Comparison of ENCODE assay signal across 13 mouse cellular contexts in the genomic region with DNA sequence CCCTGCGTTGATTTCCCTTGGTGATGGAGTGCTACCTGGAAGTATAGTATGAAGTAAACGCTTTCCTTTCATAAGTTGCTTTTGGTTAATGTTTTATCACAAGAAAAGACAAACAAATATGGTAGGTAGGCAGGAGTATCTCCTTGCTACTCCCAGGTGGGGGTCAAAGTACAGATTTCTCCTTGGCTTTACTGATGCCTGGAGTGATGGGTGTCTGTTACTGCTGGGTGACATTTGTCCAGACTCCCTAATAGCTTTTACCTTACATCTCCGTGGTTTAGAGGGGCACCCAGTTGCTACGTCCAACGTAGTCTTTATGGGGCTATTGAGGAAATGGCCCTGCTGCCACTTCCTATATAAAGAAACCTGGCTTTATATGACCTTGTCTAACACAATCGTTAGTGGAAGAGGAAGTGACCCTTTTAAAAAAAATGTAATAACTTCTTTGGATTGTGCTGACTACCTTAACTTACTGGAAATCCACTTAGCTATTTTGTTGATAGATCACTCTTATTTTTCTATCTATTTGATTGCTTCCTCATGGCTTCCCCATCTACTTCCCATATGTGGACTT. TPM values are rescaled to one million over a fixed set of nuclear protein-coding genes. Genes with fewer than 3 reads are reported as not detected.
DNase-seq lines count a peak whose midpoint lies in the region; ATAC-seq and TF ChIP-seq lines count a peak whose summit lies in the region.
"Had no signal": no experiment of that assay in that cellular context is flagged by ENCODE, and none has a peak within 500 bp of the region (broad histone marks: within the 10 kb centered on the region; RNA-seq: fewer than 3 reads in every experiment).

No protein-coding gene starts in this region.

- DNase-seq in kidney, postnatal 14 days = no peak
- peak in 1 of 2 experiments; percentile 23 for DNase-seq in spleen, adult 2 months (ENCODE audit: low read depth in 1 of 2, low spot score in 2 of 2)
- no peak for DNase-seq in spleen, postnatal 14 days (ENCODE audit: low spot score in 2 of 2)
- peak; percentile 53 for DNase-seq in yolk sac, embryonic 10.5 days (ENCODE audit: low spot score)
- DNase-seq in urinary bladder, postnatal 14 days (ENCODE audit: low spot score) = no peak
- no peak for DNase-seq in thymus, adult 2 months
- DNase-seq: cerebellum, adult 2 months; gastrocnemius, postnatal 25 days; midbrain, embryonic 14.5 days; right cerebral cortex, postnatal 14 days had no signal

- no peak overlapping the region for H3K9ac ChIP-seq in kidney, embryonic 15.5 days
- no peak overlapping the region for H3K9ac ChIP-seq in liver, embryonic 16.5 days (ENCODE audit: low read depth, low read length)
- H3K9ac ChIP-seq: heart, embryonic 15.5 days had no signal

- ATAC-seq in kidney, embryonic 15.5 days (replicated peaks; ENCODE audit: low FRiP score) = no peak
- 0 out of 2 replicates have a peak, but pooled peaks have one; percentile 19 for ATAC-seq in liver, embryonic 16.5 days (ENCODE audit: low read depth)

- TF ChIP-seq POLR2A in spleen, adult 2 months (IDR thresholded peaks at IDR 0.05; ENCODE audit: low read depth, low read length) = no peak
- no peak for TF ChIP-seq POLR2A in thymus, adult 2 months (IDR thresholded peaks at IDR 0.05; ENCODE audit: control insufficient read depth, extremely low read depth, insufficient read depth, low read length, poor library complexity)

- no peak for TF ChIP-seq CTCF in spleen, adult 2 months (IDR thresholded peaks at IDR 0.05; ENCODE audit: extremely low read depth, insufficient read depth, insufficient read length, insufficient replicate concordance)
- no peak for TF ChIP-seq CTCF in thymus, adult 2 months (IDR thresholded peaks at IDR 0.05; ENCODE audit: borderline replicate concordance, control insufficient read depth, extremely low read depth, insufficient read depth, low read length, poor library complexity)

- peaks cover 35% of the 10 kb centered on the region for H3K4me1 ChIP-seq in kidney, embryonic 15.5 days
- H3K4me1 ChIP-seq in spleen, adult 2 months (ENCODE audit: control insufficient read depth, insufficient read depth, insufficient read length) = peaks cover 15% of the 10 kb centered on the region; the same call in 1 of the 2 replicates
- peaks cover 3% of the 10 kb centered on the region for H3K4me1 ChIP-seq in liver, embryonic 16.5 days (ENCODE audit: control insufficient read depth, low read depth, low read length)
- H3K4me1 ChIP-seq in thymus, adult 2 months (replicated peaks; ENCODE audit: control insufficient read depth, insufficient read depth, low read length) = peaks cover 2% of the 10 kb centered on the region; the same call in 1 of the 2 replicates

- no peak overlapping the region for H3K4me3 ChIP-seq in kidney, embryonic 15.5 days (replicated peaks)
- no peak overlapping the region for H3K4me3 ChIP-seq in spleen, adult 2 months (ENCODE audit: extremely low read depth, insufficient read depth, insufficient read length)
- H3K4me3 ChIP-seq in liver, embryonic 16.5 days (ENCODE audit: low read depth, low read length) = no peak overlapping the region
- H3K4me3 ChIP-seq in thymus, adult 2 months (ENCODE audit: control insufficient read depth, insufficient read depth, low read length) = no peak overlapping the region
- H3K4me3 ChIP-seq: heart, embryonic 15.5 days had no signal

- 54% methylated on average over 6 of the region's 6 CpGs for WGBS in kidney, embryonic 15.5 days
- WGBS in spleen, adult 2 months = 38% methylated on average over 6 of the region's 6 CpGs
- 36% methylated on average over 6 of the region's 6 CpGs for WGBS in liver, embryonic 16.5 days (ENCODE audit: insufficient replicate concordance)
- 53% methylated on average over 6 of the region's 6 CpGs for WGBS in thymus, adult 2 months

- H3K36me3 ChIP-seq in kidney, embryonic 15.5 days = no peaks in the 10 kb centered on the region
- H3K36me3 ChIP-seq in spleen, adult 2 months (ENCODE audit: control insufficient read depth, insufficient read depth, low read length) = no peaks in the 10 kb centered on the region
- no peaks in the 10 kb centered on the region for H3K36me3 ChIP-seq in liver, embryonic 16.5 days (ENCODE audit: control insufficient read depth, insufficient read depth)
- H3K36me3 ChIP-seq in thymus, adult 2 months (ENCODE audit: control insufficient read depth, insufficient read depth, low read length) = no peaks in the 10 kb centered on the region
- H3K36me3 ChIP-seq: heart, embryonic 15.5 days had no signal

- H3K27ac ChIP-seq in kidney, embryonic 15.5 days = peak overlapping the region; percentile 70; the same call in 1 of the 2 replicates
- peak overlapping the region; percentile 78 for H3K27ac ChIP-seq in spleen, adult 2 months (ENCODE audit: insufficient read depth, low read length)
- peak overlapping the region; percentile 41 for H3K27ac ChIP-seq in liver, embryonic 16.5 days (ENCODE audit: low read length)
- no peak overlapping the region for H3K27ac ChIP-seq in thymus, adult 2 months (ENCODE audit: control insufficient read depth, insufficient read depth, low read length)
- H3K27ac ChIP-seq: heart, embryonic 15.5 days had no signal

- no peaks in the 10 kb centered on the region for H3K27me3 ChIP-seq in kidney, embryonic 15.5 days
- H3K27me3 ChIP-seq in spleen, adult 2 months (ENCODE audit: control insufficient read depth, insufficient read depth, low read length) = no peaks in the 10 kb centered on the region
- H3K27me3 ChIP-seq in liver, embryonic 16.5 days (ENCODE audit: control insufficient read depth, insufficient read depth, low read depth, low read length) = no peaks in the 10 kb centered on the region
- no peaks in the 10 kb centered on the region for H3K27me3 ChIP-seq in thymus, adult 2 months (ENCODE audit: control insufficient read depth, insufficient read depth, low read length)
- H3K27me3 ChIP-seq: heart, embryonic 15.5 days had no signal

- no peaks in the 10 kb centered on the region for H3K9me3 ChIP-seq in kidney, embryonic 15.5 days (replicated peaks)
- no peaks in the 10 kb centered on the region for H3K9me3 ChIP-seq in liver, embryonic 16.5 days (replicated peaks; ENCODE audit: control insufficient read depth, low read length)
- H3K9me3 ChIP-seq: heart, embryonic 15.5 days had no signal

- H3K4me2 ChIP-seq in kidney, embryonic 15.5 days = no peak overlapping the region
- H3K4me2 ChIP-seq in liver, embryonic 16.5 days (ENCODE audit: low read depth, low read length) = peak overlapping the region; percentile 2; the same call in 1 of the 2 replicates
- H3K4me2 ChIP-seq: heart, embryonic 15.5 days had no signal

RNA-seq across cellular contexts. Expression of gene Map2k6, which starts 27.7 kb away (rescaled TPM):
- polyA plus RNA-seq in kidney, embryonic 15.5 days (2015; fragmentation: Nextera tagmentation; extraction: Ambion mirVana) = 21.9 and 22.9 TPM in 2 replicates
- polyA plus RNA-seq in spleen, adult 2 months (2012; rRNA removed) = 2.1 and 2.8 TPM in 2 replicates
- polyA plus RNA-seq in liver, embryonic 16.5 days (2015; fragmentation: Nextera tagmentation; extraction: Ambion mirVana) = 4.8 and 5.5 TPM in 2 replicates
- polyA plus RNA-seq in thymus, adult 2 months (2012; rRNA removed) = 6.7 and 8.1 TPM in 2 replicates
